Mouse (Mus musculus): ENCODE data around the gene Mlana. TPM values are rescaled to one million over a fixed set of nuclear protein-coding genes. Genes with fewer than 3 reads are reported as not detected.
A peak's percentile ranks its signal among the peaks of the same experiment; 100 is the strongest.

Gene Mlana
- under 1 TPM; 0.56 to 0.79 TPM for total RNA-seq (2021)
- long read RNA-seq, experiment 1 = 0 reads
- long read RNA-seq, experiment 2 = 0 reads

DNA sequence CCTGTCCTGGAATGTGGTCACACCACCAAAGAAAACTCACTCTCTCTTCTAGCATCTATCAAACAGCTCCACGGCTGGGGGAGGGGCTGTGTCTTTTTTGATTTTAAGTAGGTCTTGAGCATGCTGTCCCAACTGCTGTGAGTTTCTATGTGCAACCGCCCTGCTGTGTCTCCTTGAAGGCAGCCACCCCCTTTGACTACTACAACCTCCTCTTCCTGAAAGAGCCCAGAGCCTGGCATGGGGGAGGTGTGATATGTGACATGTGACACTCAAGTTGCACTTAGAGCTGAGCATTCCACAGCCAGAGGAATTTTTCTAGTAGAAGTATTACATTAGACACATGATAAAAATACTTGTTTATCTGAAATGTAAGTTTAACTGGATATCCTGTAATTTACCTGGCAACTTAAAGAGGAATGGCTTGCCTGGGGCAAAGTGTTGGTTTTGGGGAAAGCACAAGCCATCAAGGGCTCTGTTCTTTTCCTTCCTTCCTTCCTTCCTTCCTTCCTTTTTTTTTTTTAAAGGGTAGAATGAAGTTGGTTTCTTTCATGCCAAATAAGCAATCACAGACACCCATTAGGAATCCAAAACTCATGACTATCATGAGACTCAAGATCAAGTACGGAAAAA is at the start of gene Mlana:
Gene Mlana, plus strand, starts transcription at position 580 of the 630 bp plus-strand sequence.
- Histone ChIP-seq H3K27ac (no peak within 1 kb of the TSS), H3K4me3 (no peak within 1 kb of the TSS)
- no peak for TF ChIP-seq CTCF (conservative IDR thresholded peaks at IDR 0.05)
- DNase-seq (ENCODE audit: low spot score in 2 of 2) = no peak

DNA sequence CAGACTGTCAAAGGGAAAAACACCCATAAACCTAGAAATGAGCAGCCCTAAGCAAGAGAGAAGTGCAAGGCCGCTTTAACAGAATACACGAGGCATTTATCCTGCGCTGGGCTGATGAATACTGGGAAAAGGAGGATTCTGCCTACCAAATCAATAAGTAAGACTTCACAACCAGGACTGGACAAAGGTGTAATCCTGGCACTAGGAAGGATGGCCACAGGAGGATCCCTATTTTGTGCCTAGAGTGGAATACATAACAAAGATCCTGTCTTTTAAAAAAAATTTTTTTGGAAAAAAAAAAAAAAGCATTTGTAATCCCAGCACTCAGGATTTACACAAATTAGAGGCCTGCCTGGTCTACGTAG is 49.1 kb upstream of the Mlana start:
- no peak for TF ChIP-seq CTCF (conservative IDR thresholded peaks at IDR 0.05)
- no peak for DNase-seq (ENCODE audit: low spot score in 2 of 2)
- Histone ChIP-seq H3K27ac (peak overlapping the region; percentile 92), H3K4me3 (peak overlapping the region; percentile 93)

DNA sequence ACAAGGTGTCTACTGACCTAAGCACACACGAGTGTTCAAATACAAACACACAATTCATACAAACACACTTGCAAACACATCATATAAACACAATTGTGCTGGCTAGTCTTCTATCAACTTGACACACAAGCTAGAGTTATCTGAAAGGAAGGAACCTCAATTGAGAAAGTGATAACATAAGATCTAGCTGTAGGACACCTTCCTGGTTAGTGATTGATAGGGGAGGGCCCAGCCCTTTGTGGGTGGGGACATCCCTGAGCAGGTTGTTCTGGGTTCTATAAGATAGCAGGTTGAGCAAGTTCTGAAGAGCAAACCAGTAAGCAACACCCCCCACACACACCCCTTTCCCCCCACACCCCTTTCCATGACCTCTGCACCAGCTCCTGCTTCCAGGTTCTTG is 47.9 kb upstream of the Mlana start:
- no peak overlapping the region for H3K27ac ChIP-seq
- no peak overlapping the region for H3K4me3 ChIP-seq
- no peak for DNase-seq (ENCODE audit: low spot score in 2 of 2)
- no peak for TF ChIP-seq CTCF (conservative IDR thresholded peaks at IDR 0.05)

DNA sequence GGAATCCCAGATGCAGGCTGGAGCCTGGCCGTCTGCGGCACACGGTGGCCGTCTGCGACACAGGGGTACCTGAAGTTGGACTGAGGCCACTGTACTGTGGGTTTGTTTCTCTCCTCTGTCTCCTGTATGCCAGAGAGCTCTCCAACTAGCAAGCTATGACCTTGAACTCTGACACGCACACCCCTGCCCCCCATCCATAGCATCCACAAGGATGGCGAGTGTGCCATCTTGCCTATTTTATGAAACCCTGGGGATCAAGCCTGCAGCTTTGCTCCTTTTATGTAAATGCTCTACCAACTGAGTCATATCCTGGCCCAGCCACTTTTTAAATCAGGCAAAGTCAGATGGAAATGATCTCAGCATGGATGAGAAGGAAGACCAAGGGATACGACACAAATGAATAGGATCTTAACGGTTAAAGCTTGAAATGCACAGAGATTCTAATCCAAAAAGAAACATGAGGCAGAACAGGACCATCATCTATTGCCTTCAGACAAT is 43.8 kb upstream of the Mlana start:
- no peak for TF ChIP-seq CTCF (conservative IDR thresholded peaks at IDR 0.05)
- DNase-seq (ENCODE audit: low spot score in 2 of 2) = no peak
- H3K4me3 ChIP-seq = no peak overlapping the region
- H3K27ac ChIP-seq = no peak overlapping the region

DNA sequence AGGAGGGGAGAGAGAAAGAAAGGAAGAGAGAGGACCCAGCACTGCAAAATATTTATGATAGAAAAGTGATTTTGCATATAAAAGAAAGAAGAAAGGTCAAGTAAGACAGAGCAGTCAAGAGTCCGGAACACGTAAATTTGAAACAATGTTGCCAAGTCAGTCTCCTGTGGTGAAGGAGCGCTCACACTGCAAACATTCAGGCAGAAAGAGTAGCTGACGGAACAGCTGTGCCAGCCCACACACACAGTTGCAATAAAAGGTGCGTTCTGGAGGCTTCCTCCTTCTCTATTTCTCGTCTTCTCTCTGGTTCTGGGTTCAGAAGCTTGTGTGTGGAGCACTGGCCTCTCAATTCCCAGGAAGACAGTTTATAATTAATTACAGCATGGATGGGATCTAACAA is 42.5 kb upstream of the Mlana start:
- no peak for DNase-seq (ENCODE audit: low spot score in 2 of 2)
- no peak for TF ChIP-seq CTCF (conservative IDR thresholded peaks at IDR 0.05)
- H3K4me3 ChIP-seq = no peak overlapping the region
- H3K27ac ChIP-seq = no peak overlapping the region

DNA sequence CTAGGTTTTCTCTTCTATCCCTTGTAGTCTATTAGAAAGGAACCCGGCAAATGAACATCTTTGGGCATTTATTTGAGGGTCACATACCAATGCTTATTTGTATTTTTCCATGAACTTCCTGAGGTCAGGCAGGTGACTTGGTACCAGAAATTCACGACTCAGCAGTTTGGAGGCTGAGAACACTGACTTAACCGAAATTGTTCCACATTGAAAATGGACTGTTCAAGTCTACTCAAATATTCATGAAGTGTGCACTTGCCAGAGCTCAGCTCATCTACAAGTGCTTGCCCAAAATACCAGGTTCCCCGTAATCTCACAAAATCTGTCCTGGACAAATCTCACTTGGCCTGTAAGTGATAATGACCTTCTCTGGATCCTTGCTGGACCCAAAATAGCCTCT is 41.6 kb upstream of the Mlana start:
- H3K27ac ChIP-seq = no peak overlapping the region
- TF ChIP-seq CTCF (conservative IDR thresholded peaks at IDR 0.05) = no peak
- no peak for DNase-seq (ENCODE audit: low spot score in 2 of 2)
- H3K4me3 ChIP-seq = no peak overlapping the region

DNA sequence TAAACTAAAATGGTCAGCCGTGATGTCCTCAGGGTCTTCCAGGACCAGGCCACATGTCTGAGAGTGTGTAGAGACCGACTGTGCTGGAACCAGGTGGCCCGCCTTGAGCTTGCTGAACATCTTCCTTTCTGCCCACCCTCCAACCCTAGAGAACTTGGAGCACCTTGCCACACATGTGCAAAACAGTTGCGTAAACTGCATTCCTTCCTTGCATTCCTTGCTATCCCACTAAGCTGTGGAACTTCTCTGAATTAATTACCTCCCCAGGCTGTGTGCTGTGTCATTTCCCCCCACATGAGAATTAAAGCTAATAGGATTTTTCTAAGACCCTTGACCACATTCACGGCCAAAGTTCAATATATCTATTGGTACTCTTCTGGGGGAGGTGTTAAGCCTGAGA is 41.0 kb upstream of the Mlana start:
- Histone ChIP-seq H3K4me3 (no peak overlapping the region), H3K27ac (no peak overlapping the region)
- DNase-seq (ENCODE audit: low spot score in 2 of 2) = no peak
- no peak for TF ChIP-seq CTCF (conservative IDR thresholded peaks at IDR 0.05)

DNA sequence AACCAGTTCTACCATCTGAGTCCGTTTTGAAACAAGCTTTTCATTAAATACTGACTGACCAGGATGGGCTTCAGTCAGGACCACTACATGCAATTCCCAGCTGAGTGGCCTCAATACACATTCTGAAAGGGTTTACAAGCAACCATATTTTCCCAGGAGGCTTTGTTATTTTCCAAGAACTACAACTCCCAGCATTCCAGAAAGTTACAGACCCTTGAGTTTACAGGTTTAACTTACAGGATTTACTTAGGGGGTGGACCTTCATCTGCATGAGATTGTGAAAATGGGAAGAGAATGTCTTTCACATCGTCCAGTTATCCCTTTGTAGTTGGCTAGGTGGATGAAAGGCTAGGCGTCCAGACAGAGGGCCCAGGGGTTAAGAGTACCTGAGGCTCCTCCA is 40.6 kb upstream of the Mlana start:
- no peak for TF ChIP-seq CTCF (conservative IDR thresholded peaks at IDR 0.05)
- DNase-seq (ENCODE audit: low spot score in 2 of 2) = no peak
- Histone ChIP-seq H3K4me3 (no peak overlapping the region), H3K27ac (no peak overlapping the region)

DNA sequence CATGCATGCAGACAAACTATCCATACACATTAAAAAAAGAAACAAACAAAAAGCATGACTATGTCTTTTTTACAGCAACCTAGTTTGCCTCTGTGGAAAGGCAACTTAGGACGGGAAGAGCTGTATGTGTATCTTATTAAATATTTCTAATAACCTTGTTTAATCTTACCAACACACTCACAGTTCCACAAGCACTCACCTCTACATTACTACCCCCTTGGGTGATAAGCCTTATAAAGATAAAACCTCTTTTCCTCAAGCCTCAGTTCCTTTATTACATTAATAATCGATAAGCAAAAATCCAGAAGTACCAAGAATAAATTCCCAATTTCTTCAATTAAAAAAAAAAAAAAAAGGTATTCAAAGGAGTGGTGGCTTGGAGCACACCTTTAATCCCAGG is 40.1 kb upstream of the Mlana start:
- H3K4me3 ChIP-seq = no peak overlapping the region
- no peak for TF ChIP-seq CTCF (conservative IDR thresholded peaks at IDR 0.05)
- no peak for DNase-seq (ENCODE audit: low spot score in 2 of 2)
- H3K27ac ChIP-seq = no peak overlapping the region

DNA sequence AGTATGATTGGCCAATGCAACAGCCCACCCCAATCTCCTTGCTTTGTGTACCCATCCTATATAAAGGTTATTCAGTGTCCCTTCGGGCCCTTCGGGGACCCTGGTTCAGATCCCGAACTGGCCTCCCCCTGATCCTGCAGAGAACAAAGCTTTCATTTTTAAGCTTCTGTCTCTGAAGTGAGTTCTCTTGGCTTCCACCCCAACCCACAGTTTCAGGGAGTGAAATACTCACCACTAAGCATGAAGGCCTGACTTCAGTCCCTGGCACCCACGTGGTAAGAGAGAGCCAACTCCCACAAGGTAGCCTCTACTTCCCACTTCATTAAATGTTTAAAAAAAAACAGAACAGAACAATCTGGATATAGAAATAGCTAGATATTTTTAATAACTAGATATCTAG is 38.8 kb upstream of the Mlana start:
- DNase-seq (ENCODE audit: low spot score in 2 of 2) = no peak
- H3K4me3 ChIP-seq = no peak overlapping the region
- peak overlapping the region; percentile 79; the same call in 1 of the 2 replicates for H3K27ac ChIP-seq
- no peak for TF ChIP-seq CTCF (conservative IDR thresholded peaks at IDR 0.05)

DNA sequence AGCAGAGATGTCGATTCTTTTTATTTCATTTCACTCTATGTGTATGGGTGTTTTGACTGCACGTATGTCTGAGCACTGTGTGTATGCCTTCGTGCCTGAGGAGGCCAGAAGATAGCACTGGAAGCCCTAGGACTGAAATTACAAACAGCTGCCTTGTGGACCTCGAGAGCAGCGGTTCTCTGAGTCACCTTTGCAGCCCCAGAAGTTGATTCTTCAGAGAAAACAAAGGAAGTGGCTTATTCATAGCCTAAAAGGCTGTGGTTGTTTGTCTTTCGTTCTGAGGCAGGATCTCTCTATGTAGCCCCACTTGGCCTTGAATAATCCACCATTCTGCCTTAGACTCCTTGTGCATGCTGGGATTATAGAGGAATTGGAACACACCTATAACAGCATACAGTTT is 37.9 kb upstream of the Mlana start:
- no peak overlapping the region for H3K4me3 ChIP-seq
- DNase-seq (ENCODE audit: low spot score in 2 of 2) = no peak
- TF ChIP-seq CTCF (conservative IDR thresholded peaks at IDR 0.05) = no peak
- H3K27ac ChIP-seq = peak overlapping the region; percentile 79

DNA sequence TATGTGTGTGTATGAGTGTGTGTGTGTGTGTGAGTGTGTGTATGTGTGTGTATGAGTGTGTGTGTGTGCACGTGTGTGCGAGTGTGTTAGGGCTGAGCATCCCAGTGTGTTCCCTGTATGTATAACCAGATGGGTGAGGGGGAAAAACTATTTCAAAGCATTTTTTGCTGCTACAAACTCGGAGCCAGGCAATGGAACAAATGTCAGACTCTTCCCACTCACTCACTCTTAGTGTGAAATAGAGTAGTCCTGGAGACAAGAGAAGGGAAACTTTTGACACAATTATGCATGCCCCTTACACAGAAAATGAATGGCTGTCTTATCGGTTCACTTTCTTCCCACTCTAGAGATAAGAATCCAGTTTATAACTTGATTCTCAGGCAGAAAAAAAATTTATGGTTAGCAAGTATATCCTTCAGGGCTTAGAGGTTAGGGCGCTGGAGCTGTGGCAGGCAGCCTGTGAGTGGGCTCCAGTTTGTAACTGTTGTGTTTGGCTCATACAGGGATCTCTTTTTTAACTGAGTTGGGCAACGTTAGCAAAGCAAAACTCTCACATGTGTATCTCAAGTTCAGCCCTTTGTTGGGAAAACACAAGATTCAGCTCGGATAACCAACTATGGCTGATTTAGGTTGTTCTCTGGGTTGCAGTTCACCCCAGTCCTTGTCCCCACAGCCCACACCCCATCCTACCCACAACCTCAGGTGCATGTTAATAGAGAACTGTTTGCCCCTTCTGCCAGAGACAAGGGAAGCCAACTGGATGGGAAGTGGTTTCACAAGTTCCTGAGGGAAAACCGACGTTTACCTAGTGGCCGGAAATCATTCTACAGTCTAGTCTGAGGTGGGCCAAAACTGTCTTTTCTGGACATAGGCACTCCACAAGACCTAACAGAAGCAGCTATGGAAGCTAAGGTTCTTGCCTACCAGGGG is 36.5 kb upstream of the Mlana start:
- no peak overlapping the region for H3K4me3 ChIP-seq
- no peak for TF ChIP-seq CTCF (conservative IDR thresholded peaks at IDR 0.05)
- H3K27ac ChIP-seq = peak overlapping the region; percentile 86
- peak in 1 of 2 experiments; percentile 34 for DNase-seq (ENCODE audit: low spot score in 2 of 2)

DNA sequence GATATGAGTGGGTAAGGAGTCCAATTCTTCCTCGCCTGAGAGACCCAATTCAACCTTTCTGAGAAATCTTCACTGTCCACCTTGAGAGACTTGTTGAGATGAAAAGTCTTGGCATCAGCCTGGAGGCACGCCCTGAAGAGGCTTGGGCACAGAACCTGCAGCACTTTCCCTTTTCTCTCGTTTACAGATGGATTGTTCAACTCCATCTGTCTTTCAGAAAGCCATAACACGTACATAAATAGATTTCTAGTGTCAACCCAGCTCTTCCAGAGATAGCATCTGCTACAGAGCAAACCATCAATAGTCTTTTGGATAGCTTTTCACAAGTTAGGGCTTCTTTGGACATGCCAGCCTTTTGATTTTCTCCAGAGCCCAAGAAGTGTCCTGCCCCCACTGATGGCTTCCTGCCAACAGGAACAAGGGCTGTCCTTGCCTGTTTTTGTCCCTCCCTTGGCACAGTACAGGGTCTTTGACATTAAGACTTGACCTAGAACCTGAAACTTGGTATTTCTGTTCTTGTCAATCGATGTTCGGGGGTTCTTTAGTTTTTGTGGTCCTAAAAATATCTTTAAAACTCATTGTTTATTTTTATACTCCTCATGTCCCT is 35.5 kb upstream of the Mlana start:
- peak; percentile 29 to 37 for DNase-seq (ENCODE audit: low spot score in 2 of 2)
- Histone ChIP-seq H3K27ac (peak overlapping the region; percentile 86), H3K4me3 (no peak overlapping the region)
- no peak for TF ChIP-seq CTCF (conservative IDR thresholded peaks at IDR 0.05)
